ENCODE assay signal across 1 mouse cellular context in the genomic region with DNA sequence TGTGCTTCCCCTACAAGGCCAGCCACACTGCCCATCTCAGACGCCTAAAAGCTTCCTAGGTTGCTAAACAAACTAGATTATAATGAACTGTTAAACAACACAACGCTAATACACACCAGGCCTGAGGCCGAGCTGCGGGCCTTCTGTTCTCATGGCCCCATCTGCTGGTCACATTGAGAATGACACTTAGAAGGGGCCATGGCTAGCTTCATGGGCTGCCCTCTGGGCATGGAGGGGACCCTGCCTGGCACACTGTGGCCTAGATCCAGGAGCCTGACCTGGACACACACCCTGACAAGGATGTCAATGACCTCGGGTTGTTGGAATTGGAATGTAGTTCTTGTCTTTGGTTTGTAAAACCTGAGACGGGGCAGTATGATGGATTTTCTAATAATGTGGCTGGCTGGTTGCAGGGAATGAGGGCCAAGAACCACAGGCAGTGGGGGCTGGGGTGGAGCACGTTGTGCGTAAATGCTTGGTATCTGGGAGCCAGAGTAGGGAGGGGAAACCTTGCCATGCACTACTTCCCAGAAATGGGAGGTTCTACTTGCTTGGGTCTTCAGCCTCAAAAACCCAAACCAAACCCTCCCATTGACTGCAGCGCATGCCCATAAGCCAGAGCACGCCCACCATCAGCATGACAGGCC.
TF ChIP-seq lines count a peak whose summit lies in the region.

No protein-coding gene starts in this region.

TF ChIP-seq in CH12.LX, 34 proteins besides CTCF, POLR2A, EP300 and RAD21:
- TF ChIP-seq BHLHE40 (IDR thresholded peaks at IDR 0.05; ENCODE audit: low read depth, low read length) (no peak), ELF1 (IDR thresholded peaks at IDR 0.05; ENCODE audit: low read depth, low read length) (no peak), NELFE (IDR thresholded peaks at IDR 0.05; ENCODE audit: low read depth, low read length) (0 out of 2 replicates have a peak, but pooled peaks have one; percentile 8), ZMIZ1 (IDR thresholded peaks at IDR 0.05; ENCODE audit: low read depth, low read length) (peak; percentile 26; the same call in 1 of the 2 replicates), SMC3 (IDR thresholded peaks at IDR 0.05; ENCODE audit: low read depth, low read length) (peak; percentile 89), NRF1 (IDR thresholded peaks at IDR 0.05; ENCODE audit: low read depth, low read length) (peak; percentile 34; the same call in 1 of the 2 replicates), E2F4 (IDR thresholded peaks at IDR 0.05; ENCODE audit: insufficient replicate concordance, low read depth, low read length) (no peak), JUND (conservative IDR thresholded peaks at IDR 0.05; ENCODE audit: low read depth, low read length) (no peak)
TF ChIP-seq in CH12.LX: peak in this region for 4.
